Mouse (Mus musculus) cerebral cortex, adult 2 months (tissue): ENCODE results near the gene Tsn.

Experiments
- WGBS: fragments of 180-500 bp; shearing (Covaris S2); methylation state at CpG from one replicate; pipeline ENCODE4 v1.1.7; 2018; 5-methylcytosine and 5-hydroxymethylcytosine counted together

Gene Tsn

GRCm38 (mm10) chr1:118311622-118312326, at the start of gene Tsn:
TSS of gene Tsn (minus strand) at chr1:118311739.
- WGBS: 51% methylated on average over 12 of the region's 12 CpGs

- 39% methylated on average over 6 of the region's 6 CpGs for WGBS
Measured at GRCm38 (mm10) chr1:118359071-118359761, 47.7 kb upstream of the Tsn start.

- 85% methylated on average over 3 of the region's 3 CpGs for WGBS
Measured at GRCm38 (mm10) chr1:118349922-118350321, 38.4 kb upstream of the Tsn start.

GRCm38 (mm10) chr1:118343649-118344435, 32.3 kb upstream of the Tsn start:
- 47% methylated on average over 6 of the region's 6 CpGs for WGBS

- WGBS: 46% methylated on average over 5 of the region's 5 CpGs
Measured at GRCm38 (mm10) chr1:118337921-118338320, 26.4 kb upstream of the Tsn start.

GRCm38 (mm10) chr1:118334749-118335713, 23.5 kb upstream of the Tsn start:
- WGBS: 84% methylated on average over 9 of the region's 9 CpGs

GRCm38 (mm10) chr1:118321661-118322201, 10.2 kb upstream of the Tsn start, which contains the start of gene Nifk:
TSS of gene Nifk (plus strand) at chr1:118321839.
- WGBS: under 1% methylated on average over 37 of the region's 37 CpGs

GRCm38 (mm10) chr1:118320696-118321095, 9.2 kb upstream of the Tsn start:
- WGBS: 67% methylated on average over 2 of the region's 2 CpGs

GRCm38 (mm10) chr1:118310780-118311621, 538 bp downstream of the Tsn start:
- under 1% methylated on average over 67 of the region's 67 CpGs for WGBS

- 93% methylated on average over 2 of the region's 2 CpGs for WGBS
Measured at GRCm38 (mm10) chr1:118297719-118298118, 13.8 kb downstream of the Tsn start.

- WGBS: 63% methylated on average over 3 of the region's 3 CpGs
Measured at GRCm38 (mm10) chr1:118296673-118297072, 14.9 kb downstream of the Tsn start.

GRCm38 (mm10) chr1:118294826-118295225, 16.7 kb downstream of the Tsn start:
- WGBS: 35% methylated on average over 5 of the region's 5 CpGs

- WGBS: 98% methylated on average over 3 of the region's 3 CpGs
Measured at GRCm38 (mm10) chr1:118294192-118294591, 17.3 kb downstream of the Tsn start.

- WGBS: 86% methylated on average over 4 of the region's 4 CpGs
Measured at GRCm38 (mm10) chr1:118292291-118292690, 19.2 kb downstream of the Tsn start.

GRCm38 (mm10) chr1:118275139-118275538, 36.4 kb downstream of the Tsn start:
- 34% methylated on average over 2 of the region's 2 CpGs for WGBS

- WGBS: 53% methylated on average over 2 of the region's 2 CpGs
Measured at GRCm38 (mm10) chr1:118251931-118252330, 59.6 kb downstream of the Tsn start.
